Mouse (Mus musculus) gastrocnemius, adult 18-20 months (tissue): ENCODE data around the gene Tppp. TPM values are rescaled to one million over a fixed set of nuclear protein-coding genes. Genes with fewer than 3 reads are reported as not detected.
A peak's percentile ranks its signal among the peaks of the same experiment; 100 is the strongest.
"Not testable (repeated sequence)": the region's sequence is repeated elsewhere in the genome, so short reads cannot be mapped to it uniquely, and the experiment has no call there.

Experiments used
- DNase-seq: peaks from one replicate; pipeline ENCODE4 v3.0.0; 2021; ENCODE audit warnings: low spot score
- total RNA-seq, 2 experiments: library from RNA; stranded (reverse); gene quantifications; 2 replicates each; pipeline ENCODE4 v1.2.3; 2021

The Tppp gene
- total RNA-seq, 2 experiments from 2014 or later, result 6.2 to 6.4 TPM

GRCm38 (mm10) chr13:74025151-74026081 lies 16.2 kb downstream of the Tppp start:
- DNase-seq, result peak; percentile 37

DNA sequence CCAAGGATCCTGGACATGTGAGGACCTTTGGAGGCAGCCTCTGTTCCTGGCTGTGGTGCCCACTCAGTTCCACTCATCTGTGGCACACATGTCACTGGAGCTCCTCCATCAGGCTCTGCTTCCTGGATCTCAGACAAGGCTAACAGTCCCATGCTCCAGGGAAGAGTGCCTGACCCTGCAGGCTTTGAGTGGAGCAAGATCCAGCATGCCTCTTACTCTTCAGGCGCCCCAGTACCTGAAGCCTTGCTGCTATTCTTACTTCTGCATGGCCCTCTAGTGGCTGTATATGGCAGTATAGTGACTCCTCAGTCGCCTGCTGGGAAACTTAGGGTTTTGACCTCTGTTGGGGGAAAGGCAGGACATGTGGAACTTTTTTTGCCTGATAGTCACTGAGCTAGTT lies 17.0 kb downstream of the Tppp start:
- DNase-seq, result peak; percentile 65

- DNase-seq, result no peak
Measured at GRCm38 (mm10) chr13:74028116-74028515, 18.9 kb downstream of the Tppp start.

GRCm38 (mm10) chr13:74029013-74029412 lies 19.8 kb downstream of the Tppp start:
- DNase-seq, result no peak

GRCm38 (mm10) chr13:74030691-74031090 lies 21.5 kb downstream of the Tppp start:
- DNase-seq, result no peak

DNA sequence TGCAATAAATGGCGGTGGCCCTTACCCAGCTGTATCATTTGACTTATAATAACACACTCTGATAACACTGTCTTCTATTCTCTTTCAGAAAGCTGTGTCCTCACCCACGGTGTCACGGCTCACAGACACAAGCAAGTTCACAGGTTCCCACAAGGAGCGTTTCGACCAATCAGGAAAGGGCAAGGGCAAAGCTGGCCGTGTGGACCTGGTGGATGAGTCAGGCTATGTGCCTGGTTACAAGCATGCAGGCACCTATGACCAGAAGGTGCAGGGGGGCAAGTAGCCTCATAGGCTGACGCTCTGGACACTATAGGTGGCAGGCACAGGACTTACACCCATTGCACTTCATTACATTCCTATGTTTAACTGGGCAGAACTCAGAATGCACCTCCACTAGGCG lies 21.9 kb downstream of the Tppp start:
- no peak for DNase-seq

- DNase-seq, result no peak
Measured at GRCm38 (mm10) chr13:74034756-74035155, 25.5 kb downstream of the Tppp start.

DNA sequence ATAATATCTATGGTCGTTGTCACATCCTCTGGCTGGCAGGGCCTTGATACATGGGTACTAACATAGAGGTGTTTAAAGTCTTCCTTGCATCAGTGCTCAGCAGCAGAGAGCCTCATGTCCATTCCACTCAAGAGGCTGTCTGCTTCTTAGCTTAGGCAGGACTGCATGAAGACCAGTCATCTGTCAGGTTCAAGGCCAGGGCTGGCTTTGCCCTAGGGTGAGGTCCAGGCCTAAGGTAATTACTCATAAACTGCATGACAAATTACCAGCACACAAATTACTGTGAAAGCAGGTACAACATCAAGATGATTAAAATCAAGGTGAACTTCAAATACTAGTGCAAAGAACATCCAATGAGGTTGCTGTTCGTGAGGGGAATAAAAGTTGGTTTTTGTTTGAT lies 26.6 kb downstream of the Tppp start:
- no peak for DNase-seq

DNA sequence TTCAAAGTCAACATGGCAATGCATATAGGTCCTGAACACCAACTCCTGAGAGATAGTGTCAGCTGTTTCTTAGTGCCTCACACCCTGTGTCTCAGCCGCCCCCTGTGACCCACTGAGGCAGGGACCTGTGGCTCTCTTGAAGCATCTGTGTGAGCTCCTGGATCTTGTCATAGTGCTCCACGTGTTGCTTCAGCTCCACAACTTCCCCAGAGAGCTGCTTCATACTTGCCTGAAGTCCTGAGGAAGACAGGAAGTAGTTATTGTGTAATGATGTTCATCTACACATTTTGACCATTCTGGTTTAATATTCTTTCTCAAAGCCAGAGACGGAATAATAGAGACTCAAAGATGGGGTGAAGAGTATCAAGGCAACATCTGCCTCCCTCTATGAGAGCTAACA lies 30.7 kb downstream of the Tppp start:
- DNase-seq, result no peak

DNA sequence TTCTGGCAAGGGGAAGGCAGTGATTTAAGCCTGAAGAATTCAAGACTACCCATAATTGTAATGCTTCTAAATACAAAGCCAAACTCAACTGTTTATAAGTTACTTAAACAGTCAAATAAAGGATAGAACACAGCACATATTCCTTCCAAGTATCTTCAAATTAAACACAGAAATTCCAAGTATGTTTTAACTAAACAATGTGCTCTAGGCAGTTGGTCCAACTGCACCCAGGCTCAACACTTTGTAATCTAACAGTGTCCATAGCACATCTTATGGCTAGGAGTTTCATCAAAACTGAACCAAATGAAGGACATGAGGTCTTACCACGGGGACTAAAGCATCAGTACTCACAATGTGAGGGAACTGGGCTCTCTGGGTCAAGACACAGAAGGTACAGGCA lies 47.0 kb downstream of the Tppp start:
- DNase-seq, result no peak

DNA sequence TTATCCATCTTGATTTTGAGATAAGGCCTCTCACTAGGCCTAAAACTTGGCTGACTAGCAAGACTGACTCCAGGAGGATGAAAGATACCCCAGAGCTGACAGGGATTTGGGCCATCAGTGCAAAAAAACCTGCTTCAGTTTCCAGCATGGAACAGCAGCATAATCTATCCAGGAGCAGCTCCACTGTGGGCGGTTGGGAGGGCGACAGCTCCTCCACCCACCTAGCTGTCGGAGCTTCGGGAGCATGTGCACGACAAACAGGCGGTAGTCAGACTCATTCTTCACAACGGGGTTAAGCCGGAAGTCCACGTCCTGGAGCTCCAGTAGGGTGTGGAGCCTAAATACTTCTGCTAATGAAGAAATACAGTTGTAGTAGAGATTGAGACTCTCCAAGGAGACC lies 48.9 kb downstream of the Tppp start:
- no peak for DNase-seq

- DNase-seq, result peak; percentile 89
Measured at GRCm38 (mm10) chr13:74061613-74062377, 52.6 kb downstream of the Tppp start, which contains the start of gene Cep72. Gene Cep72 (minus strand): TSS chr13:74062299.

- DNase-seq, result no peak
Measured at GRCm38 (mm10) chr13:74062378-74063128, 53.3 kb downstream of the Tppp start.

- no peak for DNase-seq
Measured at GRCm38 (mm10) chr13:74063340-74064050, 54.3 kb downstream of the Tppp start.

DNA sequence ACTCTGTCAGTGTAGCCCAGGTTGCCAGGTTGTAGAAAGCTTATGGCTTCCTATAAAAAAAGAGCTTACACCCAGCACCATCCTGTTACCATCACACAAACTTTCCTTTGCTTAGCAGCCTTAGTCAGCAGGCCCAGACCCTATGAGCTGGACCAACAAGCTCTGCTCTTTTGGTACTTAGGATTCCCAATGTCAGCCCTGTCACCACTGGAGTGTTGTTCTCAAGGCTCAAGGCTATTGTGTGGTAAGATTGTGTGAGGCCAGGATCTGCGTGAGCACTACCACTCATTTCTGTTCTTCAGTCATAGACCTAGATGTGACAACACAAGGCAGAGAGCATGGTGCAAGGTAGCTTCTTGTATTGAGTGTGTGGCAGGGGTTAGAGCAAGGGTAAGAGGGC lies 57.4 kb downstream of the Tppp start:
- no peak for DNase-seq

GRCm38 (mm10) chr13:74071244-74071643 lies 62.0 kb downstream of the Tppp start:
- DNase-seq, result not testable (repeated sequence)

DNA sequence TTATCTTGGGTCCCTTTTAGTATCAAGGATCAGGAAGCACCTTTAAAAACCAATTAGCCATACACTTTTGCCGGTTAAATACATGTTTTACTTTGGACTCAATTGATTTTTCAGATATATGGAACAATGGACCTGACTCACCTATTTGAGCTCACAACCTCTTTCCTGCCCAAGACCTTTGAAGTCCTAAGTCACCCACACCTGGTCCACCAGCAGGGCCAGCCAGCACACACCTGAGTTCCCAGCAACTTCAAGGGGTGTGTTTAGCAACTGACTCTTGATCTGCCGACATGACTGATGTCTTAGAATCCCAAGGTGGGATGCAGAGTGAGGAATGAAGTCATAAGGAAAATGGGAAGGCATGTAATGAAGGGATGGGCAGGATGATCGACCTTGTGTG lies 62.5 kb downstream of the Tppp start:
- no peak for DNase-seq

- no peak for DNase-seq
Measured at GRCm38 (mm10) chr13:74073369-74073768, 64.2 kb downstream of the Tppp start.
